Mouse (Mus musculus) gastrocnemius, adult 8-10 months (tissue): Measurements from ENCODE around the gene Tnni3. TPM values are rescaled to one million over a fixed set of nuclear protein-coding genes. Genes with fewer than 3 reads are reported as not detected.
"Not testable (repeated sequence)": the region's sequence is repeated elsewhere in the genome, so short reads cannot be mapped to it uniquely, and the experiment has no call there.

ENCODE experiments used
- DNase-seq, 2 experiments: peaks; one replicate each; pipeline ENCODE4 v3.0.0; 2022; ENCODE audit warnings: low spot score in 2 of 2
- total RNA-seq, 4 experiments: library from RNA; stranded (reverse); gene quantifications; 2 replicates each; pipeline ENCODE4 v1.2.4; 2022

Gene Tnni3
- total RNA-seq = 1 to 10 TPM; 1.8 to 3.0 (median 2.3) TPM

- DNase-seq = not testable (repeated sequence)
Observed at GRCm38 (mm10) chr7:4524212-4524922, at the start of gene Tnni3. Gene Tnni3 (minus strand): TSS chr7:4524229.

GRCm38 (mm10) chr7:4572361-4572760, 48.3 kb upstream of the Tnni3 start:
- not testable (repeated sequence) for DNase-seq

GRCm38 (mm10) chr7:4562660-4563059, 38.6 kb upstream of the Tnni3 start:
- DNase-seq = no peak

- no peak for DNase-seq
Observed at GRCm38 (mm10) chr7:4557167-4557560, 33.1 kb upstream of the Tnni3 start.

- DNase-seq = peak in 1 of 2 experiments; percentile 17
Observed at GRCm38 (mm10) chr7:4556256-4557166, 32.5 kb upstream of the Tnni3 start.

- DNase-seq = no peak
Observed at GRCm38 (mm10) chr7:4547221-4547641, 23.2 kb upstream of the Tnni3 start, which contains the start of gene Syt5. Gene Syt5 (minus strand): TSS chr7:4547541.

- DNase-seq = no peak
Observed at GRCm38 (mm10) chr7:4546591-4547131, 22.6 kb upstream of the Tnni3 start.

- no peak for DNase-seq
Observed at GRCm38 (mm10) chr7:4546050-4546449, 22.0 kb upstream of the Tnni3 start.

- DNase-seq = no peak
Observed at GRCm38 (mm10) chr7:4542013-4542412, 18.0 kb upstream of the Tnni3 start.

- no peak for DNase-seq
Observed at GRCm38 (mm10) chr7:4541344-4541743, 17.3 kb upstream of the Tnni3 start.

GRCm38 (mm10) chr7:4539019-4539418, 15.0 kb upstream of the Tnni3 start:
- DNase-seq = no peak

- DNase-seq = no peak
Observed at GRCm38 (mm10) chr7:4537181-4537580, 13.2 kb upstream of the Tnni3 start.

GRCm38 (mm10) chr7:4536369-4536768, 12.3 kb upstream of the Tnni3 start:
- no peak for DNase-seq

GRCm38 (mm10) chr7:4532005-4532729, 8.1 kb upstream of the Tnni3 start, which contains the start of gene Dnaaf3:
Gene Dnaaf3 (minus strand): TSS chr7:4532453.
- peak in 1 of 2 experiments; percentile 36 for DNase-seq

GRCm38 (mm10) chr7:4530166-4530565, 6.1 kb upstream of the Tnni3 start:
- not testable (repeated sequence) for DNase-seq

- no peak for DNase-seq
Observed at GRCm38 (mm10) chr7:4527302-4527689, 3.3 kb upstream of the Tnni3 start.

- peak; percentile 37 to 56 for DNase-seq
Observed at GRCm38 (mm10) chr7:4526341-4527301, 2.6 kb upstream of the Tnni3 start.

GRCm38 (mm10) chr7:4523205-4524130, 561 bp downstream of the Tnni3 start:
- DNase-seq = no peak

GRCm38 (mm10) chr7:4522292-4522691, 1.7 kb downstream of the Tnni3 start:
- no peak for DNase-seq
